Mouse (Mus musculus) right cerebral cortex, postnatal 10 days (tissue): Measurements from ENCODE around the gene Serpine1.
A peak's percentile ranks its signal among the peaks of the same experiment; 100 is the strongest.

ENCODE experiments used
- DNase-seq, 2 experiments: peaks; one replicate each; pipeline ENCODE4 v3.0.0; 2021; ENCODE audit warnings: low spot score in 2 of 2

Gene Serpine1

GRCm38 (mm10) chr5:137061809-137062481 lies 10.1 kb downstream of the Serpine1 start:
- no peak for DNase-seq

GRCm38 (mm10) chr5:137054873-137055272 lies 17.2 kb downstream of the Serpine1 start:
- DNase-seq = no peak

- no peak for DNase-seq
These were observed 17.8 kb downstream of the Serpine1 start for GRCm38 (mm10) chr5:137054299-137054698.

GRCm38 (mm10) chr5:137051914-137052505 lies 20.1 kb downstream of the Serpine1 start:
- DNase-seq = no peak

- no peak for DNase-seq
These were observed 20.9 kb downstream of the Serpine1 start for GRCm38 (mm10) chr5:137051125-137051524.

GRCm38 (mm10) chr5:137046991-137047390 lies 25.1 kb downstream of the Serpine1 start:
- DNase-seq = no peak

- DNase-seq = no peak
These were observed 25.7 kb downstream of the Serpine1 start for GRCm38 (mm10) chr5:137046324-137046718.

GRCm38 (mm10) chr5:137045402-137046323 lies 26.4 kb downstream of the Serpine1 start, which contains the start of gene Ap1s1:
TSS of gene Ap1s1 (minus strand) at chr5:137046135.
- peak; percentile 99 for DNase-seq

GRCm38 (mm10) chr5:137043997-137044396 lies 28.1 kb downstream of the Serpine1 start:
- no peak for DNase-seq

GRCm38 (mm10) chr5:137041442-137041841 lies 30.6 kb downstream of the Serpine1 start:
- no peak for DNase-seq

- DNase-seq = no peak
These were observed 32.6 kb downstream of the Serpine1 start for GRCm38 (mm10) chr5:137039453-137039852.

GRCm38 (mm10) chr5:137036211-137036610 lies 35.9 kb downstream of the Serpine1 start:
- no peak for DNase-seq

GRCm38 (mm10) chr5:137032641-137033074 lies 39.4 kb downstream of the Serpine1 start:
- peak; percentile 91 to 92 for DNase-seq

- peak; percentile 78 to 80 for DNase-seq
These were observed 40.0 kb downstream of the Serpine1 start for GRCm38 (mm10) chr5:137032033-137032421.

- DNase-seq = peak in 1 of 2 experiments; percentile 46
These were observed 40.7 kb downstream of the Serpine1 start for GRCm38 (mm10) chr5:137031076-137032032.

GRCm38 (mm10) chr5:137030416-137030810 lies 41.7 kb downstream of the Serpine1 start:
- DNase-seq = peak; percentile 74 to 82

GRCm38 (mm10) chr5:137029643-137030415 lies 42.2 kb downstream of the Serpine1 start:
- DNase-seq = peak; percentile 97

GRCm38 (mm10) chr5:137029273-137029585 lies 42.8 kb downstream of the Serpine1 start:
- no peak for DNase-seq

- DNase-seq = peak in 1 of 2 experiments; percentile 49
These were observed 43.4 kb downstream of the Serpine1 start for GRCm38 (mm10) chr5:137028561-137029272.

- no peak for DNase-seq
These were observed 46.0 kb downstream of the Serpine1 start, which contains the start of gene Vgf for GRCm38 (mm10) chr5:137026092-137026491. TSS of gene Vgf (plus strand) at chr5:137026392.
